Mouse (Mus musculus): ENCODE measurements around the gene Spata33.
A peak's percentile ranks its signal among the peaks of the same experiment; 100 is the strongest.
"Not testable (repeated sequence)": the region's sequence is repeated elsewhere in the genome, so short reads cannot be mapped to it uniquely, and the experiment has no call there.

Spata33 gene

DNA sequence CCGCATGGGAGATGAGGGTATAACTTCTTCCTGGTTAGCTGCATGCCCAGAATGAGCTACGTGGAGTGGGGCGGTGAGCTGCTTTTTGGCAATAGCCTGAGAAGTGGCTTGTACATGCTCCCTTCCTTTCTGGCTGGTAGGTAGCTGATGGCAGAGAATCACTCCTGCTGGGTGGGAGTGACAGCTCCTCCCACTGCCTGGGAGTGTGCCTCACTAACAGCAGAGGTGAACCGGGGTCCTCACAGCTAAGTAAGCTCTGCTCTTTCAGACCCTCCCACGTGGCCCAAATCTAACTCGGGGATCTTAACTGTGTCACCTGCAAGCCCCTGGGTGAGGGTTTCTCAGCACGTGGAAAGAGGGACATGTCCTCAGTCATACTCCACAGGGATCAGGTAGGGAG lies 19.9 kb downstream of the Spata33 start:
- DNase-seq (ENCODE audit: extremely low read depth, low read depth, low spot score), result no peak

DNA sequence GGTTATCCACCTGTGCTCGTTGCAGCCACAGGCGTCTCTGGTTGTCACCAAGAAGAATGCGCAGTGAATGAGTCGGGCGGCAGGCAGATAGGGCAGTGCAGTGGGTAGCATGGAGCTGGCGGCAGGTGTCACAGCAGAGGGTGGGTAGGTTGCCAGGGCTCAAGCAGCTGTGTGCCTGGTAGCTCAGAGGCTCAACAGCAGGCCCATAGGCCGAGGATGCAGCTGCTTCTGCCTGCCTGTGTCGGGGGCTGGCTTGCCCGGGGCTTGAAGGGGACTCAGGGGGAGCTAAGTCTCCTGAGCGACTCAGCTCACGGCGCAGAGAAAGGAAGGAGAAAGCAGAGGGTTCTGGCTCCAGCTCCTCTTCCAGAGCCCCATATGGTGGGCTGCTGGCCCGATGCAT lies 20.7 kb downstream of the Spata33 start:
- DNase-seq (ENCODE audit: extremely low read depth, low read depth, low spot score), result no peak

DNA sequence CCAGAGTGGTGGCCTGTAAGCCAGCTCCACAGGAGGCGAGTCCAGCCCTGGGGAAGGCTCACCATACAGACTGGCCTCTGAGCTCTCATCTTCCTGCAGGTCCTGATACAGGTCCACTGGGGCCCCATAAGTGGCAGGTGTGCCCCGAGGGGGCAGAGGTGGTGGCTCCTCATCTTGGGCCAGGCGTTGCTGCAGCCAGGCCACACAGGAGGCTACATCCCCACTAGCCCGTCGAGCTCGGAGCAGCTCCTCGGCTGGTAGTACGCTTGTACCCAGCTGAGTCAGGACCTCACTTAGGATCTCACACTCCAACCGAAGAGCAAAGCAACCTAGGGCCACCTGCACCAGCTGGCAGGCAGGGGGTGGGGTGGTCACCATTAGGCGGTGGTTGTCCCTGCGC lies 21.1 kb downstream of the Spata33 start:
- DNase-seq (ENCODE audit: extremely low read depth, low read depth, low spot score), result no peak

- DNase-seq (ENCODE audit: extremely low read depth, low read depth, low spot score), result no peak
Measured at GRCm38 (mm10) chr8:123234918-123235519, 22.4 kb downstream of the Spata33 start.

DNA sequence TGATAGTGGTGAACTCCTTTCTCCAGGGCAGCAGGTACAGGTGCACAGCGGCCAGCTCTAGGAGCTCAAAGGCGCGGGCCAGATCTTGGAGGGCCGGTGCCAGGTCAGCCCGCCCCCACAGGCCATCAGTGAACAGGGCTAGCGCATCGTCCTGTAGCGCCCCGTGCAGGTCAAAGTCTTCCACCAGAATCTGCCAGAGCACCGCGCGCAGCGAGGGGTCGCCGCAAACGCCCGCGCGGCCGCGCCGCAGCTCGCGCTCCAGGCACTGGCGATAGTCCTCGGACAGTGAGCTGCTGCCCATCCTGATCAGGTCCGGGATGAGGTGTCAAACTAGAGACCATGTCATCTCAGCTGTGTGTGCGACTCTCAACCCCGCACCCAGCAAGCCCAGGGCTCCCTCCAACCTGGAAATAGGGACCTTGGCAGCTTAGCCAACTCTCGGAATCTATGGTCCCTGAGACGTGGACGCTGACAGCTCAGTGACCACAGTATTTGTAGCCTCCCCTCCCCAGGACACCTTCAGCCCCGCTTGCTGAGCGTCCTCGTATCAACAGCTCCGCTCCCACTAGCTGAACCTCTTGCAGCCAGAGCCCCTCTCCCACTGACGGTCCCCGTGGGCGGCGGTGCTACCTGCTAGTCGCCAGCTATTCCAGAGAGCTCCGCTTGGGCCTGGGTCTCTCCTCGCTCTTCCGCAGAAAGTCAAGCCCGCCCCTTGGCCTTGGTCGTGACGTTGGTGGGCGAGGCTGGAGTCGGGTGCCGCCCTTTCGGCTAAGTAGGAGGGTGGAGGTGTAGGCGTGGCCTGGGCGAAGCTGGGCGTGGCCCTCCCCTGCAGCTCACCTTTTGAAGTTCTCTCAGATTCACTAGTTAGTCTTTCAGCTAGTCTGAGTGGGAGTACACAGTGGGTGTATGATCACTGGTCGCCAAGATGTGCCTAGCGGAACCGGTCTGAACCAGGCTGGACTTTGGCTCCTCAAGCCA lies 23.2 kb downstream of the Spata33 start, which contains the start of gene Spata2l:
TSS of gene Spata2l (minus strand) at position 714 of the 978 bp plus-strand sequence.
- DNase-seq (ENCODE audit: extremely low read depth, low read depth, low spot score), result peak; percentile 84

DNA sequence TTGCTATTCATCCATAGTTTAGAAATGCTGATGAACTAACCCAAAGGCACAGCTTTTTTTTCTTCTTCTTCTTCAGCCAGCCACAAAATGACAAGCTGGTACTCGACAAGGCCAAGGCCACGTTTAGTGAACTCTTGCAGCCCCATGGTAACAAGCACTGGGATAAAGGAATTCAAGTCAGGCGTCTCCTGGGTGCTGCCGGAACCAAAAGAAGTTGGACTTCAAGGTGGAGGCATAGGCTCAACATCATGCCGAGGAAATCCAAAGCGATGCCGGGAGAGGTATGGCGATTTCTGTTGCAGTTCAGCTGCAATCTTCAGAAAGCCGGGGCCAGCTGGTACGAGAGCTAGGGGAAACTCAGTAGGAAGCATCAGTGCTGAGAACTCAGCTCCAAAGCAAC lies 26.8 kb downstream of the Spata33 start:
- no peak for DNase-seq (ENCODE audit: extremely low read depth, low read depth, low spot score)

GRCm38 (mm10) chr8:123242107-123242923 lies 29.7 kb downstream of the Spata33 start:
- no peak for DNase-seq (ENCODE audit: extremely low read depth, low read depth, low spot score)

DNA sequence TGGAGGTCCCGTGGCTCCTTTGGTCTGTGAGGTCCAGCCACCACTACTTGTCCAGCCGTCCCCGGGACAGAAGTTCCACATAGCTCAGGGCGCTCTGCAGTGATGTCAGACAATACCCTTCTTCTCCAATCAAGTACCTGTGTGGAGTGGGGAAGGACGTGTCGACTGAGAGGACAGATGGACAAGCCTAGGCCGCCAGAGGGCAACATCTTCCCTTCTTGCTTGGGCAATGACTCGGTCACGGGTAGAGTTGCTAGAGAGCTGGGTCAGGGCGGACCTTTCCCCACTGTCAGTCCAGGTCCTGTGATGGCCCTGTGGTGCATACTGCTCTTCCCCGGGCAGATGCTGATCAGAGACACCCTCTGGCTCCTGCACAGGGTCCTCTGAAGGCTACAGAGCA lies 30.4 kb downstream of the Spata33 start:
- DNase-seq (ENCODE audit: extremely low read depth, low read depth, low spot score), result no peak

GRCm38 (mm10) chr8:123244382-123244781 lies 31.8 kb downstream of the Spata33 start:
- no peak for DNase-seq (ENCODE audit: extremely low read depth, low read depth, low spot score)

DNA sequence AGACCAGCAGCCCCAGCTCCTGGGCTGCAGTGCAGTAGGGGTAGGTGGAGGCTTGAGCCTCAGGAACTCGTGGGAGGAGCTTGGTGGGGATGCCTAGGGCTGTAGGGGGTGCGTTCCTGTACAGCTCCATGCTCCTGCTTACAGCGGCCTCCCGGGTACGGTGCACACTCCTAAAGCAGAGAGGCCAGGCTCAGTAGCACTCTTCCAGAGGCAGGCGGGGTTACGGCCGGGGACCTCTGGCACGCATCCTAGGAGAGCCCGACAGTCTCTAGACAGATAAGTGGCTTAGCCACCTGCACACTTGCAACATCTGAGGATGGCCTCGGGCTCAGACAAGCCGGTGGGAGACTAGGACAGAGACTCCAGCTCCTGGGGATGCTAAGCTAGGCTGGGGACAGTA lies 32.9 kb downstream of the Spata33 start:
- no peak for DNase-seq (ENCODE audit: extremely low read depth, low read depth, low spot score)

GRCm38 (mm10) chr8:123247748-123248147 lies 35.1 kb downstream of the Spata33 start:
- DNase-seq (ENCODE audit: extremely low read depth, low read depth, low spot score), result no peak

GRCm38 (mm10) chr8:123248596-123248995 lies 36.0 kb downstream of the Spata33 start:
- no peak for DNase-seq (ENCODE audit: extremely low read depth, low read depth, low spot score)

GRCm38 (mm10) chr8:123250940-123251339 lies 38.3 kb downstream of the Spata33 start:
- DNase-seq (ENCODE audit: extremely low read depth, low read depth, low spot score), result no peak

DNA sequence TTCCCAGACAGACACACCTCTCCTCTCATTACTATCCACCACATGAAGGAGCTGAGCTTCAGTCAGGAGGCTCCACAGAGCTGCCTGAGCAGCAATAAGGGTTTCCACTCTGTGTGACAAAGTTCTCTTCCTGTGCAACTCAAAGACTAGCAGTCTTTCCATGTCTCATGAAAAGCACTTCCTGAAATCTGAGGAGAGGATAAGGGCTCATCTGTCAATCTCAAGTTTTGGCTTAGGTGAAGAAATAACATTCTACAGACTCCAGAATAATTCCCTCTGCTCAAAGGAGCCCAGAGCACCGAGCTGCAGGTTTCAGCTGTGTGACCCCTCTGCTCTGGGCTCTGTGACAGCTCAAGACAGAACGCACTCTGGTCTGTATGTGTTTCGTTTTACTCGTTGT lies 40.3 kb downstream of the Spata33 start:
- no peak for DNase-seq (ENCODE audit: extremely low read depth, low read depth, low spot score)

DNA sequence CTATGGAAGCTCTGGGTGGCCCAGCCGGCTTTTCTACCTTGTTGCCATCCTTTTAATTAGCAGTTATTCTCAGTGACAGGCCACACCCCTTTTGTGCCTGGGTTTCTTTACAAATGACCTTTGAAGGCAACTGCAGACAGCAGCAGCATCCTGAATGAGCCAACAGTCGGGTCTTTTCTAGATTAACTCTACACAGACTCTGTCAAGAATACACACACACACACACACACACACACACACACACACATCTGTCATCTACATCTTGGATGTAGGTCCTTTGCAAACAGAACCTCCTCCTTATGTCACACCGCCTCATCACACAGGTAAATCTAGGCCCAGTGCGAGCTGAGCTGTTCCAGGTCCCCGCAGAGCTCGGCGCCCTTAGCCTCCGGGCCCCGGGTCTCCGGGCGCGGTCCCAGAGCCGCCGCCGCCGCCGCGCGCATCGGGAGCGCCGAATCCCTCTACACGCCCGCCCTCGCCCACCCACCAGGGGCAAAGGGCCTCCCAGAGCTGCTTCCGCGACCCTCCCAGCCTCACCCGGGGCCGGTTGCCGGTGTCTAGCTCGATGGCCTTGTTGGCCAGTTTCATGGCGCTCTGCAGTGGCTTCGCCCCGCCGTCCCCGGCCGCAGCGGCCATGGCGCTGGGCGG lies 40.9 kb downstream of the Spata33 start:
- no peak for DNase-seq (ENCODE audit: extremely low read depth, low read depth, low spot score)

DNA sequence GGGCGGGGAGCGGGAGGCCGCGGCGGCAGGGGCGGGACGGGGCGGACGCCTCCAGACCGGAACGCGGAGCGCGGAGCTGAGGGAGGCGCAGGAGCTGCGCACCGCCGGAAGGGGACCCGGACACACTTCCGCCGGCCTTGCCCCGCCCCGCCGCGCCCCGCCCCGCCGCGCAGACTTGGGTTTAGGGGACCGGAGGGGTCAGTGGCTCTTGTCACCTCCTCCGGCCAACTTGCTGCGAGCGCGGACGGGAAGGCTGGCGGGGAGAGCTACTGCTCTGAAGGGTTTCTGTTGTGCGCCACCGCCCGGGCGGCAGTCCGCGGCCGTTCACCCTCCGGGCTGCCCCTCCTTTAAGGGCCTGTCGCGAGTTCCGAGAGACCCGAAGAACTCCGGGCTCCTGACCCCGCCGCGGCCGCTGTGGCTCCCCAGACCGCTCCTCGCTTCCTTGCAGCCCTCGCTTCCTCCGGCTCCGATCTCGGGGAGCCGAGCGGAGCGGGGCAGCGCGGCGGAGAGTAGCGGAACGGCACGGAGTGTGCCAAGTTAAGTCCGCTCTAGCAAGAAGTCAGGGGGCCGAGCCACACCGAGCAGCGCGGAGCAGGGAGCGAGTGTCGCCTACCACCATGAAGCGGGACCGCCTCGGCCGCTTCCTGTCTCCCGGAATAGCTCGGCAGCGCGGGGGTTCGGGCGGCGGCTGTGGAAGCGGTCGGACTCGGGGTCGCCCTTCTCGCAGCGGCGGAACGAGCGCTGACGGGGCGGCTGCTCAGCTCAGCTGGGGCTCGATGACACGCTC lies 41.7 kb downstream of the Spata33 start, which contains the start of the genes Zfp276 and Vps9d1:
TSS of gene Zfp276 (plus strand) at position 97 of the 787 bp plus-strand sequence.
TSS of gene Vps9d1 (minus strand) at position 250 of the 787 bp plus-strand sequence.
- DNase-seq (ENCODE audit: extremely low read depth, low read depth, low spot score), result no peak

- no peak for DNase-seq (ENCODE audit: extremely low read depth, low read depth, low spot score)
Measured at GRCm38 (mm10) chr8:123255170-123255569, 42.5 kb downstream of the Spata33 start.

- DNase-seq (ENCODE audit: extremely low read depth, low read depth, low spot score), result no peak
Measured at GRCm38 (mm10) chr8:123257114-123257513, 44.5 kb downstream of the Spata33 start.

- DNase-seq (ENCODE audit: extremely low read depth, low read depth, low spot score), result not testable (repeated sequence)
Measured at GRCm38 (mm10) chr8:123257593-123257992, 45.0 kb downstream of the Spata33 start.
